Mouse (Mus musculus): ENCODE results near the gene Tnfsf8.

The Tnfsf8 gene

GRCm38 (mm10) chr4:63860688-63861540 is at the start of gene Tnfsf8:
TSS of gene Tnfsf8 (minus strand) at chr4:63861347.
- DNase-seq (ENCODE audit: low spot score) = no peak

GRCm38 (mm10) chr4:63908511-63908910 is 47.4 kb upstream of the Tnfsf8 start:
- DNase-seq (ENCODE audit: low spot score) = no peak

- DNase-seq (ENCODE audit: low spot score) = no peak
Observed at GRCm38 (mm10) chr4:63907473-63907872, 46.3 kb upstream of the Tnfsf8 start.

GRCm38 (mm10) chr4:63906050-63906449 is 44.9 kb upstream of the Tnfsf8 start:
- DNase-seq (ENCODE audit: low spot score) = no peak

GRCm38 (mm10) chr4:63899081-63899523 is 38.0 kb upstream of the Tnfsf8 start:
- DNase-seq (ENCODE audit: low spot score) = no peak

GRCm38 (mm10) chr4:63897152-63897551 is 36.0 kb upstream of the Tnfsf8 start:
- DNase-seq (ENCODE audit: low spot score) = no peak

GRCm38 (mm10) chr4:63886156-63886555 is 25.0 kb upstream of the Tnfsf8 start:
- DNase-seq (ENCODE audit: low spot score) = no peak

GRCm38 (mm10) chr4:63876720-63877119 is 15.6 kb upstream of the Tnfsf8 start:
- no peak for DNase-seq (ENCODE audit: low spot score)

- DNase-seq (ENCODE audit: low spot score) = no peak
Observed at GRCm38 (mm10) chr4:63875480-63875879, 14.3 kb upstream of the Tnfsf8 start.

- DNase-seq (ENCODE audit: low spot score) = no peak
Observed at GRCm38 (mm10) chr4:63870678-63871077, 9.5 kb upstream of the Tnfsf8 start.

GRCm38 (mm10) chr4:63868770-63869169 is 7.6 kb upstream of the Tnfsf8 start:
- no peak for DNase-seq (ENCODE audit: low spot score)

- no peak for DNase-seq (ENCODE audit: low spot score)
Observed at GRCm38 (mm10) chr4:63862953-63863352, 1.8 kb upstream of the Tnfsf8 start.

- DNase-seq (ENCODE audit: low spot score) = no peak
Observed at GRCm38 (mm10) chr4:63862092-63862697, 1.0 kb upstream of the Tnfsf8 start.

GRCm38 (mm10) chr4:63860236-63860635 is 911 bp downstream of the Tnfsf8 start:
- DNase-seq (ENCODE audit: low spot score) = no peak

- no peak for DNase-seq (ENCODE audit: low spot score)
Observed at GRCm38 (mm10) chr4:63859785-63860203, 1.4 kb downstream of the Tnfsf8 start.

GRCm38 (mm10) chr4:63858646-63859224 is 2.4 kb downstream of the Tnfsf8 start:
- no peak for DNase-seq (ENCODE audit: low spot score)

GRCm38 (mm10) chr4:63856764-63857163 is 4.4 kb downstream of the Tnfsf8 start:
- DNase-seq (ENCODE audit: low spot score) = no peak

- DNase-seq (ENCODE audit: low spot score) = no peak
Observed at GRCm38 (mm10) chr4:63853782-63854386, 7.3 kb downstream of the Tnfsf8 start.

- DNase-seq (ENCODE audit: low spot score) = no peak
Observed at GRCm38 (mm10) chr4:63850082-63850481, 11.1 kb downstream of the Tnfsf8 start.

GRCm38 (mm10) chr4:63846881-63847597 is 14.1 kb downstream of the Tnfsf8 start:
- DNase-seq (ENCODE audit: low spot score) = no peak

GRCm38 (mm10) chr4:63845760-63846159 is 15.4 kb downstream of the Tnfsf8 start:
- DNase-seq (ENCODE audit: low spot score) = no peak

- no peak for DNase-seq (ENCODE audit: low spot score)
Observed at GRCm38 (mm10) chr4:63843924-63844323, 17.2 kb downstream of the Tnfsf8 start.
